Mouse (Mus musculus) right cerebral cortex, adult 2 months (tissue): ENCODE results near the gene Nckap5l.
A peak's percentile ranks its signal among the peaks of the same experiment; 100 is the strongest.

Source experiments
- DNase-seq, 2 experiments: peaks; one replicate each; pipeline ENCODE4 v3.0.0; 2021 to 2022; ENCODE audit warnings: low spot score in 2 of 2

The Nckap5l gene

GRCm38 (mm10) chr15:99431504-99431903 lies 26.0 kb downstream of the Nckap5l start:
- no peak for DNase-seq

GRCm38 (mm10) chr15:99431063-99431462 lies 26.5 kb downstream of the Nckap5l start:
- no peak for DNase-seq

- DNase-seq, result no peak
Measured at GRCm38 (mm10) chr15:99430394-99430793, 27.2 kb downstream of the Nckap5l start.

GRCm38 (mm10) chr15:99423884-99424283 lies 33.7 kb downstream of the Nckap5l start:
- DNase-seq, result no peak

GRCm38 (mm10) chr15:99423131-99423530 lies 34.4 kb downstream of the Nckap5l start:
- DNase-seq, result no peak

- DNase-seq, result no peak
Measured at GRCm38 (mm10) chr15:99422551-99422950, 35.0 kb downstream of the Nckap5l start.

GRCm38 (mm10) chr15:99421676-99422075 lies 35.9 kb downstream of the Nckap5l start:
- no peak for DNase-seq

GRCm38 (mm10) chr15:99421152-99421551 lies 36.4 kb downstream of the Nckap5l start:
- DNase-seq, result no peak

- DNase-seq, result no peak
Measured at GRCm38 (mm10) chr15:99420521-99421014, 37.0 kb downstream of the Nckap5l start.

- no peak for DNase-seq
Measured at GRCm38 (mm10) chr15:99420101-99420500, 37.4 kb downstream of the Nckap5l start.

- no peak for DNase-seq
Measured at GRCm38 (mm10) chr15:99417692-99418271, 39.8 kb downstream of the Nckap5l start.

GRCm38 (mm10) chr15:99416957-99417356 lies 40.6 kb downstream of the Nckap5l start:
- DNase-seq, result no peak

- DNase-seq, result peak; percentile 82 to 87
Measured at GRCm38 (mm10) chr15:99416348-99416882, 41.1 kb downstream of the Nckap5l start.

- peak; percentile 51 to 57 for DNase-seq
Measured at GRCm38 (mm10) chr15:99415793-99416192, 41.8 kb downstream of the Nckap5l start.

- DNase-seq, result peak; percentile 35 to 44
Measured at GRCm38 (mm10) chr15:99411747-99412146, 45.8 kb downstream of the Nckap5l start.

- no peak for DNase-seq
Measured at GRCm38 (mm10) chr15:99408845-99409244, 48.7 kb downstream of the Nckap5l start.

- DNase-seq, result no peak
Measured at GRCm38 (mm10) chr15:99406986-99407570, 50.5 kb downstream of the Nckap5l start.

- DNase-seq, result no peak
Measured at GRCm38 (mm10) chr15:99405150-99405549, 52.4 kb downstream of the Nckap5l start.

GRCm38 (mm10) chr15:99403159-99403889 lies 54.2 kb downstream of the Nckap5l start:
- DNase-seq, result no peak

GRCm38 (mm10) chr15:99400602-99401001 lies 56.9 kb downstream of the Nckap5l start:
- no peak for DNase-seq

GRCm38 (mm10) chr15:99399503-99400245 lies 57.9 kb downstream of the Nckap5l start:
- no peak for DNase-seq

- DNase-seq, result no peak
Measured at GRCm38 (mm10) chr15:99397622-99398021, 59.9 kb downstream of the Nckap5l start.
